Mouse (Mus musculus) cerebellum, postnatal 4 days (tissue): Measurements from ENCODE around the gene Sv2b.

Experiments used
- DNase-seq, 2 experiments: peaks; one replicate each; pipeline ENCODE4 v3.0.0; 2022; ENCODE audit warnings: low spot score in 2 of 2, mixed read lengths in 1 of 2

Gene Sv2b

DNA sequence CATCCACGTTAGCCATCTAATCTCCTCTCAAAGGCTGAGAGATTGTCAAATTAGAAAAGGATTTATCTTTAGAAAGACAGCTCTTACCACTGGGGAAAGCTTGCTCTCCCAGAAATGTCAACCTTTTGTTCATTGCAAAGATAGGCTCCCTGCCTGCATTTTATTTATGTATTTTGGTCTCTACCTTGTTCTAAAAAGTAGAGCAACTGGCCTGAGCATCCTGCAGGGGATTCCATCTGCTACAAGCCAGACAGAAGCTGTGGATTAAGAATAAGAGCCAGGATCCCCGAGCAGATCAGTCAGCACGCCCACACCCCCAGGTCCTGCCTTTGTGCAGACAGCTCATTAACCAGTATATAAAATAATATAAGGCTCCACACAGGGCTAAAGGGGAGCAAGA, 16.8 kb downstream of the Sv2b start:
- DNase-seq = no peak

DNA sequence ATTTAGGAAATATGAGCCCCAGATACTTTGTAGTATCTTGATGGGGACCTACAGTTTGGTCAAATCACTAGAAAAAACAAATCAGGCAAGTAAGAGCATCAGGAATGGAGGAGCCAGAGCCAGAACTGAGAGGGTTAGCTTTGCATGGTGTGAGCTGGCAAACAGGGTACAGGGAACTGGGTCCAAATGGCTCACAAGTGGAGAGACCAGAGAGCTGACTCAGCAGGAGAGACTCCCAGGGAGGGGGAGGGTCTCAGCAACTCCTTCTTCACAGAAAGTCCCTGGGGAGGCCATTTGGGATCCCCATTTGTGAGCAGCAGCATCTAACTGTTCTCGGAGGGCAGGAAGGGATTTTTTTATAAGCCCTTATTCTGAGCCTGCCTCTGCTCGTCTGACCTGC, 18.5 kb downstream of the Sv2b start:
- no peak for DNase-seq

DNA sequence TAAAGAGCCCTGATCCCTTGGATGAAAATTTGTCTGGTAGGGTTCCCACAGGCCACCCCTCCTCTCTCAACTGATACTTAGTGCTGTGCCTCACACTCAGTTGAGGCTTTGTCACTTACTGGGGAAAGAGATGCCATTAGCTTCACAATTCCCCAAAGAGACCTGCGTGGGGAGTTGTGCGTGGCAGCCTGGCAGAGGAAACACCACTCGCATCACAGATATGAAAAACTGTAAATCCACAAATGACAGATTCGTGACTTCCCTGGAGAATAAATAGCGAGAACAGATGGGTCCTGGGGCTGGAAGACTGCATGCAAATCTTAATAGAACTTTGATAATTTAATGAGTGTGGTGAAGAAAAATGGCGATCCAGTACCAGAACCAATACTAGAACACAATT, 21.8 kb downstream of the Sv2b start:
- no peak for DNase-seq

DNA sequence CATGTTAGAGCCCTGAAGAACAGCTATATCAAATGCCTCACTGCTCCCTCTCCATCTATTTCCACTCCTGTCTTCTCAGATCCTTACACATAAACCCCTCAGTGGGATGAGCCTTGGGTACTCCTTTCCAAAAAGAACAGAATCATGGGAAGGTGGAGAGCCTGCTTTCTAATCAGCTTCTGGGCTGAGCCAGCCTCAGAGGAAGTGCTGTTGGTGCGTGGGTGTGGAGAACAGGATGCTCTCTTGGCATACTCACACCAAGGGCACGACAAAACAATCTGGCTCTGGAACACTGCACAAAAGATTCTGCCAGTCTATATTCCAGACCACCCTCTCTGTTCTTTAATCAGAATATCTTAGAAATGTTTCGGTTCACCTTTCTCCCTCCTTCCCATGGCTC, 26.1 kb downstream of the Sv2b start:
- DNase-seq = no peak

DNA sequence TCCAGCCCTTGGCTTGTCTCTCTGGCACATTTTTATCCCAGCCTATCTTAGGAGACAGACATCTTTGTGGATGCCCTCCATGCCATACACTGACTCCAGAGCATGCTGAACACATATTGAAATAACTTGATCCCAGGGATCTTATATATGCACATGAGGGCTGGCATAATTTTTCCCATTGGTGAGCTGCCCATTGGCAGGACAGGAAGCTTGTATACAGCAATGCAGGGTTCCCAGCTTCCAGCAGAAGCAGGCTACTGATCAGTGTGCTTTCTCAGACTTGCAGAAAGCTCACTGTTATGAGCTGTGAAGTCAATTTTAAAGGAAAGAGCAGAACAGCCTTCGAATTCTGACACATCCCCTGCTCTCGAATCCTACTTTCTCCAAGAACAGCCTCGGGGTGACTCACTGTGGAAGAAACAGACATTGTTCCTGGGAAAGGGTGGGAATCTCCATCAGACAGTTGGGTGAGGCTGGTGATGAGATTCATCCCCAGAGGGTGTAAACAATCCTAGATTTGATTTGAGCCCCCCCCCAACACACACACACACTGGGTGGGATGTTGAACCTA, 26.9 kb downstream of the Sv2b start:
- DNase-seq = no peak

DNA sequence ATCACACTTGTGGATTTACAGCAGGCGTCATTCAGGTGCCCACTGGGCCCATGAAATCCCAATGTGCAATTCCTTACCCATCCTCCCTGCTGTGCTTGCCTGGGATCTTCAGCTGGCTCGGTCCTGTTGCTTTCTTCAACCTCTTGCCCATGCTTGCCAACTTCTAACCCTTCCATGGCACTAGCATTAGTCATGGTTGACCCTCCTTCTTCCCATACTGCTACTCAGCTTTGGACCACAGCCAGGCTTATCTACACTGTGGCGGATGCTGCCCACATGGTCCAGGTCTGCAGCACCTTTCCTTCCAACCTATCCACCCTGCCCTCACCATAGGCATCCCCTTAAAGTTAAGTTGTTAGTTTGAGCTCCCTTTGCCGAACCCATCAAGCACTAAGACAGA, 28.0 kb downstream of the Sv2b start:
- no peak for DNase-seq

DNA sequence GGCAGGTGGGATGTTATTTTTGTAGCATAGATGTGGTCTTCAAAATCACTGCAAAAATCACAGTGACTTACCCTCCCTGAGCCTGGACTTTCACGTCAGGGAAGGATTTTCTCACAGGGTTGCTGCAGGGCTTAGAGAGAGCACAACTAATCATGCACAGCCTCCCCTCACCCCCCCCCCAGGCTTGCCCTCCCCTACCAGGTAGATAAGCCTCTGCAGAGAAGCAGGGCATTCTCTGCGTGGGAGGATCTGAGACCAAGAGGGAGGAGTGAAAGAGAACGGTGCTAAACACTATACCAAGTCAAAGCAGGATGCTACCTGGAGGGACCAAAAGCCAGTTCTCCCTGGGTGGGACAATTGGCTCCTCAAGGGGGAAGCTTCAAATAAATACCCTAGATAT, 31.2 kb downstream of the Sv2b start:
- no peak for DNase-seq

DNA sequence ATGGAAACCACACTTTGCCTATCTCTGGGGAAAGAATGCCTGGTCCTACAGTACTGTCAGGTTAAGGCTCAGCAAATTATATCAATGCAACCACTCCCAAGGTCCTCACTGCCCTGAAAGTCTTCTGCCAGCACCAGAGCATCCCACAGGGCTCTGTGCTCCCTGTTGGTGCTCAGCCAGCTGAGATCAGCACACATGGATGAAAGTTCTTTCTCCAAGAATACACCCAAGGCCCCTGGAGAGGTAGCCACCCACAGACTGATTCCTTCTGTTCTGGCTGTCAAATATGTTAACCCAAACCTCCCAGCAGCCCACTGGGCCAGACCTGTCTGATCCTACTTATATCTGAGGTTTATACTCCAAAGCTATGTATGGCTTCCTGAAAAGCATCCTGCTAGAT, 32.3 kb downstream of the Sv2b start:
- no peak for DNase-seq

DNA sequence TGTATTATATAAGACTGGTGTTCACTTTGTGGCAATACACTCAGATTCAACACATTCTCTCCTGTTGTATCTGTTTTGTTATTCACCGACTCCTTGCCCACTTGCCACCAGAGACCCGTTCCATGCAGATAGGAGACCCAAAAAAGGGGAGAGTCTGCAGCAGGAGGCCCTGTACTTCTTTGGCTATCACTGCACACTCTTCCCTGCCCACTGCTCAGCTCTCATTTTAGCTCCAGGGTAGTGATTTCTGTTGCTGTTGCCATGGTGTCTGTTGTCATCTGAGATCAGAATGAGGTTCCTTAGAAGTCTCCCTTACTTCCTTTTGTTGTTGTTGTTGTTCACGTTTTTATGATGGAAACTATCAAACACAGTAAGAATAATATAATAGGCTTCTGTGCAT, 34.5 kb downstream of the Sv2b start:
- DNase-seq = no peak

DNA sequence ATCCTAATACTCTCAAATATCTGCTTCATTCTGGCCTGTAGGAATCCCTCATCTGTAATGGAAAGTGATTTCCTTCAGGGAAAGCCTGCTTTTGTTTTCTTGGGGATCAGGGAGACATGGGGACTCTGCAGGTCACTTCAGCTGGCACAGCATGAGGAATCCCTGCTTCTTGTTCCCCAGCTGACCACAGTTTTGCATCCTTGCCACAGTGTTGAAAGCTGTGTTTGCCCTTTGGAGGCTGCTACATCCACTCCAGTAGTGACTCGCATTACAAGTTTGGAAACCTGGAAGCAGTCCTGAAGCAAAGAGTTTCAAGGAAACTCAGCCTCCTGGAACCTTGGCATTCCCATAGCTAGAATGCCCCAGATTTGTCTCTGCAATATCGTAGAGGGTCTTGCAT, 35.4 kb downstream of the Sv2b start:
- DNase-seq = no peak

DNA sequence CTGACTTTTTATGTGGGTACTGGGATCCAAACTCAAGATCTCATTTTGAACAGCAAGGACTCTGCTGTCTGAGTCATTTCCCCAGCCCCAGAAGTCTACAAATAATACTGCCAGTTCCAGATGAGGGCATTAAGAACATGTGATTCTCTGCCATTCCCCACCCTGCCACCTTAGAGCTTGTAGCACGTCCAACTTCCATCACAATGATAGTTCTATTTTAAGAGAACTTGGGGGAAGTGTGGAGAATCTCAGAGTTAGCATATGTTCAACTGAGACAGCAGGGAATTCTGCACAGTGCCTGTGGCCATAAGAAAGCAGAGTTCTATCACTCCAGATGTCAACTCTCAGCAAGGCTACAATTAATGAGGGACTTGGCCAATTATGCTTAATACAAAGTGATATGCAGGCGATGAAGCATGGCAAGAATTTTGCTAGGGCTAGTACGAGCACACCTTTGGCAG, 37.1 kb downstream of the Sv2b start:
- DNase-seq = no peak

DNA sequence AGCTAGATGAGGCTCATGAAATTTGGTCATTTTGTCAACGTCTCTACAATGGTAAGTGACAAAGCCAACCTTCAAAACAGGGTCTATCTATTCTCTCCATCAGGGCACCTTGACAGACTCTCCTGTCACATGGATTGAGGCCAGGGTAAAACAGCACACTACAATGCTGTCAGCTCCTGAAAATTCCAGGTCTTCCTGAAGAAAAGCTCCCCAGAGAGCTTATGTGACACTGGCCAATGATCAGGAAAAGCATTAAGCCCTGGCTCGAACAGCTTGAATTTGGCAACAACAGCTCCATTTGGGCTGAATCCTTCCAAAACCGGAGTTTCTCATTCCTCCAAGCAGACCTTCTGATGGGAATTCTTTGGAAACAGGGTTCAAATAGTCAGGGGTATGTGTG, 37.8 kb downstream of the Sv2b start:
- no peak for DNase-seq

DNA sequence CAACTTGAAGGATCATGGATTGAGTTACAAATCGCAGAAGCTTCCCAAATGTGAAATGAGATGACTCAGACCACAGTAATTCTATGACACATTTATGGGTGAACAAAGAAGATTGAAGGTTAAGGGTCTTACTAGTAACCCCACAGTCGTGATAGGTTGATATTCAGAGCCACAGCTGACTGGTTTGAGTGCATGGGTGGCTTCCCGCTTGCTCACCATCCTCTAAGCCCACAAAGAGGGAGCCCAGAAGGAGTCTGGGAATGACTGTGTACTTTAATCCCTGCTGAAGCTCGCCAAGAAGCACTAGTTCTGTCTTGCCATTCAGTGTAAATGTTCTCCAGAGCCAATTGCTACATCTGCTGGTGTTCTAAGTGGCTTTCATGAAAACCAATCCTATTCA, 41.8 kb downstream of the Sv2b start:
- no peak for DNase-seq

DNA sequence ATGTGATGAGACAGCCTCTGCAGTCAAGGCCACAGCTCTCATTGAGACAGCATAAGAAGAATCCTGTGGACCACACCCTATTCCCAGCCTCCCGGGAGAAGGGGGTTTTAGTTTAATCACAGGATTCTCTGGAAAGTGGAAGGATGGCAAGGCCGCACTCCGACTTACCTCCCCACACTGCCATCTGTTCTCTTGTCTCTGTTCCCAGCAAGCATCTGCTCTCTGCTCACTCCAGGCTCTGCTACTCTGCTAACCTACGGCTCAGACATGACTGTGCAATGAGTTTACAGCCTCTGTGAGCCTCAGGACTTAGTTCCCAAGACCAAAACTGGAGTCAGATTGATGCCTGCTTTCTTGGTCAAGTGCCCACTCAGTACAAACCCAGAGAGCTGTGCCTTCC, 43.8 kb downstream of the Sv2b start:
- peak in 1 of 2 experiments; percentile 66 for DNase-seq

DNA sequence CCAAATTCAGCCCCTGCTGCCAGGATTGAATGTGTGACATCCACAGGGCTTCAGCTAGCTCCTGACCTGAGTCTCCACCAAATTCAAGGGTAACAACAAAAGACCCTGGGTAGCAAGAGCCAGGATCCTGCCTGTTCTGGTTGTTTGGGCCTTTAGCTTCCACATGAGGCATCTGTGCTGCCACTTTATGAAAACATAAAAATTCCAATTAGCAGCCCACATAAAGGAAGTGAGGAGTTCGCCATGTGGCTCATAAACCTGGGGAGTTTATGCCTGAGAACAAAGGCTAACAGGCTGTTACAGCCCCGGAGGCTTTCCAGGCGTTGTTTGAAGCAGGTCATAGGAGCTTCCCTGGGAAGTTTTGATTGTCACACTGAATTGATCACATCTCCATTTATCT, 49.1 kb downstream of the Sv2b start:
- no peak for DNase-seq

DNA sequence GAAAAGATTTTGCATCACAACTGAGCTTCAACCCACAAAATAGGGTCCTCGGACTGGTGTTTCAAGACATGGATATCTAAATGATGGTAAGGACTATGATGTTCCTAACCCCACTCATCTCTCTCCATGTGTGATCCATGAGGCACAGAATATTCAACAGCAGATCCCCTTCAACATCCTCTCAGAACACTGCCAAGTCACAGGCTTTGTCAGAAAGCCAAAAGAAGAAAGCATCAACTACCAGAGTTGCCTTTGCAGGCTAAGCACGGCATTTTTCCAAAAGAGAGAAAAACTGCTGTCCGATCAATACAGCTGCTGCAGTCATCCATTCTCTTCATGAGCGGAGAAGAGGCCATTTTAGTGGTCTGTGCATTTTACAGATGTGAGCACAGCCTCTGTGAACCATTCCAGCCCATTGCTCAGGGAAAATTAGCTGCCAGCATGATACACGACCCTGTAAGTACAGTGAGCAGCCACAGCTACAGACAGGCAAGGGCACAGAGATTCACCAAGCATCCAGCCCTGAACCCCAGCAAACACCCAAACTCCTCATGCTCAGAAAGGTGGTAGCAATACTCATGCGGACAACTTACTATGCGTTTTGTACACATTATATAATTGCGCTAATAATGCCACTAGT, 55.3 kb downstream of the Sv2b start:
- no peak for DNase-seq

DNA sequence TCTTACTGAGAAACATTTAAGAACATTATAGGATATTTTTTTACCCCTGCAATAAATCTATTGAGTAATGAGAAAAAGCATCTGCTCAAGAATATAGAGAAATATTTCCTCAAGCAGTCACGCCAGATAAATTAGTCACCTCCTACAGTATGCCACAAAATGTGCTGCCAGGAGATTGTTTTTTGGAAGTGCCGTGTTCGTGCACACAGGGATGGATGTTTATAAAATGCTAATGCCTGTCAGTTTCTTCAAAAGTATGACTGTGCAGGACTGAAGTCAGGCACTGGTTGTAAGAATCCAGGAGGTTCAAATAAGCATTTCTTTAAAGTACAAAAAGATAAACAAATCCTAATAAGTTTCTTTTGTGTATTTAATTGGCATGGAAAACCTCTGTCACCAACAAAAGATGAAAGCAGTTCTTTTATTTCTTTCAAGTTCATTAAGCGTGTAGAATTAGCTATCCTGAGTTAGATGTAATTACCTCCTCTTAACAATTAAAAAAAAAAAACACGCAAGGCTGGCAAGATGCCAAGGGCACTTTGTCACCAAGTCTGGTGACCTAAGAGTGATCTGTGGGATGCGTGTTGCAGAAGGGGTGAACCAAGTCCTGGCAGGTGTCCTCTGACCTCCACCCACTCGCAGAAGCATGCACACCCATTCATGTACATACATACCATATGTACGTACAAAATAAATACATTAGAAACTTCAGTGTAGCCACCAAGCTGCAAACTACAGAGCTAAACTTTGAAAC, 68.1 kb downstream of the Sv2b start:
- DNase-seq = no peak

DNA sequence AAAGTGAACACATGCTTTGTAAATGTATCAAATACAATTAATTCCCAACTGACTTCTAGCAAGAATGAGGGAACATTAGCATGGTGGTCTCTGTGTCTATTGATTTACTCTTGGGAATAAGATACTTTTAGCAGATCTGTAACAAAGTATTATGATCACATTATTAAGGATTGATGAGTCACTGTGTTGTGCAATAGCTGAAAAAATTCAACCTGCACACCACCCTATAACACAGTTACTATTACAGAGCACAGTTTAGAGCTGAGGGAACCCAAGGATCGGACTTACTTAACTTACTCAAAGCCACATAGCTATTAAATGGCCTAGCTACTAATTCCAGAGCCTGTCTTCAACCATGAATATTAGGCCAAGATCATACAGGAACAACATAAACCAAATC, 72.7 kb downstream of the Sv2b start:
- no peak for DNase-seq

DNA sequence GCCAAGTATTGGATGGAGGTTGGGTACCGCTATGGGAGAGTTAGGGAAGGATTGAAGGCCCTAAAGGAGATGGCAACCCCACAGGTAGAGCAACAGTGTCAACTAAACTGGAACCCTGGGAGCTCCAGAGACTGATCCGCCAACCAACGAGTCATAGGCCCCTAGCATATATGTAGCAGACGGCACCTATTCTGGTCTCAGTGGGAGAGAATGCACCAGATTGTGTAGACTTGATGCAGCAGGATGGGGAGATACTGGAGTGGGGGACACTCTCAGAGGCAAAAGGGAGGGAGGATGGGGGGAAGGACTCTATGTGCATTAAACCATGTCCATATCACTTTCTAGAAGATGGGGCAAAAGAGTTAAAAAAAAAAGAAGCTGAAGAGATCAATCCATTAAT, 84.9 kb downstream of the Sv2b start:
- DNase-seq = no peak

DNA sequence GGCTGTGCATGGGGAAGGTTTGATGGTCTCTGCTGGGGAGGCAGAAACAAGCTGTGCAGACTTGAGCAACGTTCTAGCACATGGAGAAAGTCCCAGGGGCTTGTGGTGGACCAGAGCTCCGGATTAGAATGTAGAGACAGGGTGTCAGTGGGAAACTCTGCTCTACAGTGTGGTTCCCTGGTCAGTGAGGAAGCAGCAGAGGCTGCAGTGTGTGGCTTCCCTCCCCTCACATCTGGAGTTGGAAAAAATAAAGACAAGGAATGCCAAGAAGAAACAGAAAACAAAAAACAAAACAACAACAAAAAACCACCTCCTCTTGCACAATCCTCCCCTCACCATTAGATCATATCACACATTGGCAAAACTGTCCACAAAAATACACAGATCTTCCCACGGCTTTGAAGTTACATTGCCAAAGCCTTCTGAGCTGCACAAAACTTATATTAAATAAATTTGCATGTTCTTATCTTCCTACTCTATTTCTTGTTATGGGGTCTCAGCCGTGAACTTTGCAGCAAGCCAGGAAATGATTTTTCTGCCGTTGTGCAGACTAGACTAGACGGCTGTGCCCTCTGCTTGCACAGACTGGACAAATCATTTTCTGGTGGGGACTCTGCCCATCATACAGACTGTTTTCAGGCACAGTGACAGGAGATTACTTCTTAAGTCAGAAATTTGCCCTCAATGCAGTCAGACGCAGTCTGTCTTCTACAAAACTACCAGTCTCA, 86.2 kb downstream of the Sv2b start:
- no peak for DNase-seq

DNA sequence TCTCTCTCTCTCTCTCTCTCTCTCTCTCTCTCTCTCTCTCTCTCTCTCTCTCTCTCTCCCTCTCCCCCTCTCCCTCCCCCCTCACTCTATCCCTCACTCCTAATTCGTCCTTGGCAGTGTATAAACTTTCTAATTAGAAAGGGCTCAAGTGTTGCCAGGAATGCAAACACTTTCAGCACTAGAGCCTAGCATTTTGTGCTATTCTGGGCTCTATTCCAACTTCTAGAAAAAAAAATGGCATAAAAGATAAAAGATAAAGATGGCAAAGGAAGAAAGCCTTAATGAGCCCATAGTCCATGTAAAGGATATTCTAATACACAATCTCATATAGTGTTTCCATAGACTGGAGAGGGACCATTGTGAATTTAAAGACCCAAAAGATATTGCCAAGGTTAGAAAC, 88.3 kb downstream of the Sv2b start:
- DNase-seq = no peak

DNA sequence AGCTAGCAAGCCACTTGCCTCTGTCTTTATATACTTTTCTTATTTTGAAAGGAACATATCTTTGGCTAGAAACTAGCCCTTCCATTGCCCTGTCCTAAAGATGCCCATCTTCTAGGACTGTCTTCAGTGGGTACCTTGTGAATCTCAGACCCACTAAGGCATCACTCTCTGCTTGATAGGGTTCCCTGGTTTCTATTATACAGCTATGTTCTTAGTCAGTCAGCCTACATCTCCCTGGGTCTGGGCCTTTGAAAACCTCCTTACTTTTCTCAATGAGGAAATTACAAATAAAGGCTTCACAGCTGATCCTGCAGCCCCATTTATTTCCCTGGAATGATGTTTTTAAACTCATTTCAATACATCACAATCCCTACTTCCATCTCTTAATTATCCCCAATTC, 88.8 kb downstream of the Sv2b start:
- no peak for DNase-seq

DNA sequence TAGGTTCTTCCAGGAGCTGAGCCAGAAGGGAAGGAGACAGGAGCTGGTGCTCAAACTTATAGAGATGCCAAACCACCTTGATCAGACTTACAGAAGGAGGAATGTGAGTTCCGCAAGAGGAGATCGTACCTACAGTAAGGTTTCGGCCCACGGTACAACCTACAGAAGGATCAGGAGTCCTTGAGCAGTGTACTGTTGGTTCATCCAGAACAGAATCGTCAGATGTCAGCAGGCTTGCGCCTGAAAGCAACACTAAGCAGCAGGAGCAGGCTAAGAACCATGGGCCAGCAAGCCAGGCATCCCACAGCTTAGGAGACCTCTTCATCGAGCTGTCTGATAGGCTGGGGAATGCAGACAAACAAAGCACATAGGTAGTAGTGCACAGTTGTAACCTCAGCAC, 92.9 kb downstream of the Sv2b start:
- no peak for DNase-seq
